In the genomic region with DNA sequence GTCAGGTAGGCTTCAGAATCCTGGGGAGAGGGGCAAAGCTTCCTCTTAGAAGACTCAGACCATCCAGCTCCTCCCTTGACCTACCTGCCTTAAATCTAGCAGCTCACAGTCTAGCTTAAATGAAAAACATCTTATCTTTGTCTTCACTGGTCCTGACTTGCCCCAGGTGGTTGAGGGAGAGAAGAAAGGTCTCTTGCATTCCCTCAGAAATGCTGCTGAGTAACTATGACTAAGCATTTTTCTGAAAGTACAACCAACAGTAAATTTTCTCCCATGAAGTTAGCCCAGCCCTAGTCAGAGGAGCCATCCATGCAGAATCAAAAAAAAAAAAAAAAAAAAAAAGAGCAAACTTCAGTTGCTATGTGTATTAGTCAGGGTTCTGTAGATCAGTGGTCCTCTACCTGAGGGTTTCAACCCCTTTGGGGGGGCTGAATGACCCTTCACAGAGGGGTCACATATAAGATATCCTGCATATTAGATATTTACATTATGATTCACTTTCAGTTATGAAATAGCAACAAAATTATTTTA, we compare ENCODE assay signal across 32 mouse cellular contexts.
DNase-seq lines count a peak whose midpoint lies in the region; ATAC-seq and TF ChIP-seq lines count a peak whose summit lies in the region.
"Had no signal": no experiment of that assay in that cellular context is flagged by ENCODE, and none has a peak within 500 bp of the region (broad histone marks: within the 10 kb centered on the region; RNA-seq: fewer than 3 reads in every experiment).

No protein-coding gene starts in this region.

- H3K4me3 ChIP-seq in G1E (ENCODE audit: low read depth, low read length) = no peak overlapping the region
- no peak overlapping the region for H3K4me3 ChIP-seq in forebrain, embryonic 11.5 days (ENCODE audit: low read depth, low read length)
- H3K4me3 ChIP-seq: embryonic facial prominence, embryonic 10.5 days; embryonic facial prominence, embryonic 13.5 days; erythroblast, embryonic 14.5 days; forebrain, embryonic 10.5 days; heart, embryonic 12.5 days; heart, embryonic 15.5 days; hindbrain, embryonic 10.5 days; hindbrain, embryonic 13.5 days; intestine, embryonic 15.5 days had no signal

- no peaks in the 10 kb centered on the region for H3K4me1 ChIP-seq in G1E (ENCODE audit: insufficient read depth, low read depth, low read length)
- no peaks in the 10 kb centered on the region for H3K4me1 ChIP-seq in forebrain, embryonic 11.5 days (replicated peaks; ENCODE audit: control insufficient read depth, insufficient read depth, low read length)
- H3K4me1 ChIP-seq: embryonic facial prominence, embryonic 10.5 days; forebrain, embryonic 10.5 days; heart, embryonic 15.5 days; hindbrain, embryonic 10.5 days; hindbrain, embryonic 13.5 days; intestine, embryonic 15.5 days had no signal

- H3K9ac ChIP-seq in forebrain, embryonic 11.5 days (ENCODE audit: low read length) = no peak overlapping the region
- H3K9ac ChIP-seq: embryonic facial prominence, embryonic 13.5 days; forebrain, postnatal 0 days; heart, embryonic 12.5 days; heart, embryonic 15.5 days; hindbrain, embryonic 13.5 days; intestine, embryonic 15.5 days had no signal

- ATAC-seq in G1E (ENCODE audit: extremely low read depth, insufficient number of reproducible peaks, low FRiP score, poor library complexity, severe bottlenecking) = peak; percentile 54; the same call in 1 of the 2 replicates
- no peak for ATAC-seq in erythroid progenitor cell, adult 5-6 weeks (replicated peaks; ENCODE audit: low FRiP score, poor library complexity, severe bottlenecking)
- ATAC-seq in forebrain, embryonic 11.5 days (replicated peaks; ENCODE audit: low FRiP score) = no peak
- ATAC-seq: CD4-positive, CD25-positive, alpha-beta regulatory T cell, adult 4 months; forebrain, embryonic 14.5 days; forebrain, postnatal 0 days; hindbrain, embryonic 16.5 days; intestine, embryonic 15.5 days had no signal

- H3K27me3 ChIP-seq in G1E (ENCODE audit: insufficient read depth, low read length) = no peaks in the 10 kb centered on the region
- H3K27me3 ChIP-seq in forebrain, embryonic 11.5 days (ENCODE audit: control insufficient read depth, insufficient read depth, low read length) = no peaks in the 10 kb centered on the region
- H3K27me3 ChIP-seq: heart, embryonic 12.5 days; heart, embryonic 15.5 days; hindbrain, embryonic 13.5 days; intestine, embryonic 15.5 days had no signal

- no peaks in the 10 kb centered on the region for H3K36me3 ChIP-seq in G1E (replicated peaks)
- no peaks in the 10 kb centered on the region for H3K36me3 ChIP-seq in forebrain, embryonic 11.5 days (ENCODE audit: control insufficient read depth, insufficient read depth, low read length)
- H3K36me3 ChIP-seq: embryonic facial prominence, embryonic 10.5 days; embryonic facial prominence, embryonic 13.5 days; forebrain, embryonic 10.5 days; heart, embryonic 12.5 days; heart, embryonic 15.5 days; hindbrain, embryonic 10.5 days; hindbrain, embryonic 13.5 days; intestine, embryonic 15.5 days had no signal

- no peak overlapping the region for H3K27ac ChIP-seq in forebrain, embryonic 11.5 days (ENCODE audit: low read depth, low read length)
- H3K27ac ChIP-seq: embryonic facial prominence, embryonic 10.5 days; embryonic facial prominence, embryonic 13.5 days; forebrain, embryonic 10.5 days; heart, embryonic 15.5 days; hindbrain, embryonic 10.5 days; hindbrain, embryonic 13.5 days; intestine, embryonic 15.5 days had no signal

- 0 out of 2 replicates have a peak, but pooled peaks cover 2% of the 10 kb centered on the region for H3K9me3 ChIP-seq in G1E (replicated peaks)
- H3K9me3 ChIP-seq in forebrain, embryonic 11.5 days (ENCODE audit: control insufficient read depth, low read length) = no peaks in the 10 kb centered on the region
- H3K9me3 ChIP-seq: embryonic facial prominence, embryonic 10.5 days; embryonic facial prominence, embryonic 13.5 days; forebrain, embryonic 10.5 days; heart, embryonic 12.5 days; heart, embryonic 15.5 days; hindbrain, embryonic 10.5 days; hindbrain, embryonic 13.5 days; intestine, embryonic 15.5 days had no signal

- no peak for TF ChIP-seq CTCF in G1E (IDR thresholded peaks at IDR 0.05; ENCODE audit: low read depth, low read length)

- no peak overlapping the region for H3K4me2 ChIP-seq in forebrain, embryonic 11.5 days (ENCODE audit: low read depth, low read length, severe bottlenecking)
- H3K4me2 ChIP-seq: embryonic facial prominence, embryonic 13.5 days; heart, embryonic 12.5 days; heart, embryonic 15.5 days; hindbrain, embryonic 13.5 days; intestine, embryonic 15.5 days had no signal

- peak; percentile 19 for DNase-seq in heart, adult 11 months
- DNase-seq in heart, adult 9 months (ENCODE audit: low spot score in 2 of 2) = no peak
- DNase-seq in G1E (ENCODE audit: low spot score) (no peak), R1 (ENCODE audit: low read depth, low spot score) (peak; percentile 48)
- DNase-seq in kidney, postnatal 14 days = no peak
- no peak for DNase-seq in forebrain, embryonic 11.5 days (ENCODE audit: low spot score)
- DNase-seq: adrenal gland, postnatal 10 days; adrenal gland, postnatal 36 days; cerebellum, adult 11 months; cerebellum, adult 2 months; cerebellum, adult 9-11 months; cerebellum, postnatal 25 days; forebrain, postnatal 0 days; gastrocnemius, postnatal 10 days; gastrocnemius, postnatal 36 days; heart, postnatal 10 days; heart, postnatal 36 days; kidney, adult 11 months; kidney, adult 8-10 months had no signal

Comparison
In these comparisons a context has a peak if more than half of its experiments do, and no peak if none do; other contexts are left out.
1. DNase-seq: peak in heart, adult 11 months (single experiment) and R1 (single experiment); none in heart, adult 9 months (0 of 2), G1E (single experiment), kidney, postnatal 14 days (single experiment) and forebrain, embryonic 11.5 days (single experiment).